Mouse (Mus musculus): ENCODE measurements around the gene Recql5. TPM values are rescaled to one million over a fixed set of nuclear protein-coding genes. Genes with fewer than 3 reads are reported as not detected.

The Recql5 gene
- polyA plus RNA-seq, 1 experiment from 2014 or later: 11.1 TPM

GRCm38 (mm10) chr11:115911134-115911561 lies 22.1 kb downstream of the Recql5 start:
- Histone ChIP-seq H3K4me3 (replicated peaks; ENCODE audit: low read depth, low read length) (no peak overlapping the region), H3K9ac (ENCODE audit: low read depth, low read length) (no peak overlapping the region), H3K36me3 (ENCODE audit: insufficient read depth, low read length) (0 out of 2 replicates have a peak, but pooled peaks cover 11% of the 10 kb centered on the region), H3K9me3 (replicated peaks; ENCODE audit: low read length) (no peaks in the 10 kb centered on the region), H3K4me1 (replicated peaks; ENCODE audit: insufficient read depth, low read length) (peaks cover 6% of the 10 kb centered on the region), H3K27ac (peak overlapping the region; percentile 85), H3K4me2 (ENCODE audit: low read length) (no peak overlapping the region), H3K27me3 (ENCODE audit: insufficient read depth, low read length) (no peaks in the 10 kb centered on the region)
- WGBS: 81% methylated on average over 5 of the region's 5 CpGs
- no peak for ATAC-seq (replicated peaks; ENCODE audit: low FRiP score, low read depth)
- DNase-seq (ENCODE audit: low spot score): no peak
- no peak for TF ChIP-seq CTCF (IDR thresholded peaks at IDR 0.05; ENCODE audit: low read depth)

- peaks cover 46% of the 10 kb centered on the region for H3K4me1 ChIP-seq (replicated peaks; ENCODE audit: insufficient read depth, low read length)
- DNase-seq (ENCODE audit: low spot score) (no peak), ATAC-seq (replicated peaks; ENCODE audit: low FRiP score, low read depth) (no peak)
- 83% methylated on average over 5 of the region's 5 CpGs for WGBS
- no peak overlapping the region for H3K4me3 ChIP-seq (replicated peaks; ENCODE audit: low read depth, low read length)
- no peaks in the 10 kb centered on the region for H3K27me3 ChIP-seq (ENCODE audit: insufficient read depth, low read length)
- H3K36me3 ChIP-seq (ENCODE audit: insufficient read depth, low read length): no peaks in the 10 kb centered on the region
- H3K27ac ChIP-seq: peak overlapping the region; percentile 83
- H3K4me2 ChIP-seq (ENCODE audit: low read length): no peak overlapping the region
- TF ChIP-seq CTCF (IDR thresholded peaks at IDR 0.05; ENCODE audit: low read depth): no peak
- no peaks in the 10 kb centered on the region for H3K9me3 ChIP-seq (replicated peaks; ENCODE audit: low read length)
- no peak overlapping the region for H3K9ac ChIP-seq (ENCODE audit: low read depth, low read length)
Observed at GRCm38 (mm10) chr11:115906521-115906920, 26.8 kb downstream of the Recql5 start.

- peak overlapping the region; percentile 45; the same call in 1 of the 2 replicates for H3K9ac ChIP-seq (ENCODE audit: low read depth, low read length)
Observed at GRCm38 (mm10) chr11:115906116-115906515, 27.2 kb downstream of the Recql5 start.

DNA sequence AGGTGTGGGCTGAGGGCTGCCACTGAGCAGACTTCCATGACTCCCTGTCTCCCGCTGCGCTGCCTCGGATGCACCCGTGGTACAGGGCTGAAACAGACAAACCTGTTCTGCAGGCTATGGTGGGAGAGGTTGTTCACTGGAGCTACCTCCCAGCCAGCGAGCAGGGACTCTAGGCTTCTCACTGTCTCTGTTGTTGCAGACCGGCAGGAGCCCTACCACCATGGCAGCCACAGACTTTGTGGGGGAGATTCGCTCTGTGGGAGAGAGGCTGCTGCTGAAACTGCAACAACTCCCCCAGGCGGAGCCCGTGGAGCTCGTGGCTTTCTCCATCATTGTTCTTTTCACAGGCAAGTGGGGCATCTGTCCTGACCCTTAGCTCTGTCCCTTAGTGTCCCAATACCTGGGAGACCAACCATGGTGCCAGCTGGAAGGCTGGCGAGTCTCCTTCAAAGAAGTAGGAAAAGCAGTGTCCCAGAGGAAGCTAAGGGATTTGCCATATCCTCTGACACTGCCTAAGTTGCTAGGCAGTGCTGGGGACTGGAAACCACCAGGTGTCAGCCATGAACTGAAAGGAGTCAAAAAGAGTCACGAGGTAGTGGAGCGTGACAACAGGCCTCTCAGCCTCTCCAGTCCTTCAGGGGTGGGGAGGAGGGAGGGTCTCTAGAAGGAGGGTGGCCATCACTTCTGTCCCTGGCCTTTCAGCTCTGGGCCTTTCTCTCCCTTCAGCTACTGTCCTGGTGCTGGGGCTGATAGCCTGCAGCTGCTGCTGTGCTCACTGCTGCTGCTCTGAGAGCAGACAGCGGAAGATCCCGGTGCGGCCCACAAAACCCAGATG lies 28.1 kb downstream of the Recql5 start:
- no peaks in the 10 kb centered on the region for H3K9me3 ChIP-seq (replicated peaks; ENCODE audit: low read length)
- no peaks in the 10 kb centered on the region for H3K36me3 ChIP-seq (ENCODE audit: insufficient read depth, low read length)
- DNase-seq (ENCODE audit: low spot score): peak; percentile 71
- H3K4me1 ChIP-seq (replicated peaks; ENCODE audit: insufficient read depth, low read length): peaks cover 57% of the 10 kb centered on the region
- H3K27ac ChIP-seq: peak overlapping the region; percentile 83
- peak overlapping the region; percentile 45; the same call in 1 of the 2 replicates for H3K9ac ChIP-seq (ENCODE audit: low read depth, low read length)
- peak; percentile 42; the same call in 1 of the 2 replicates for TF ChIP-seq CTCF (IDR thresholded peaks at IDR 0.05; ENCODE audit: low read depth)
- peak overlapping the region; percentile 21; the same call in 1 of the 2 replicates for H3K4me2 ChIP-seq (ENCODE audit: low read length)
- no peaks in the 10 kb centered on the region for H3K27me3 ChIP-seq (ENCODE audit: insufficient read depth, low read length)
- H3K4me3 ChIP-seq (replicated peaks; ENCODE audit: low read depth, low read length): no peak overlapping the region
- ATAC-seq (replicated peaks; ENCODE audit: low FRiP score, low read depth): peak; percentile 38; the same call in 1 of the 2 replicates
- WGBS: 40% methylated on average over 16 of the region's 16 CpGs

More at GRCm38 (mm10) chr11:115906116-115906515, 27.2 kb downstream of the Recql5 start:
- Histone ChIP-seq H3K27ac (peak overlapping the region; percentile 83), H3K27me3 (ENCODE audit: insufficient read depth, low read length) (no peaks in the 10 kb centered on the region), H3K4me1 (replicated peaks; ENCODE audit: insufficient read depth, low read length) (peaks cover 50% of the 10 kb centered on the region), H3K9me3 (replicated peaks; ENCODE audit: low read length) (no peaks in the 10 kb centered on the region), H3K4me3 (replicated peaks; ENCODE audit: low read depth, low read length) (no peak overlapping the region), H3K36me3 (ENCODE audit: insufficient read depth, low read length) (no peaks in the 10 kb centered on the region), H3K4me2 (ENCODE audit: low read length) (no peak overlapping the region)
- DNase-seq (ENCODE audit: low spot score): no peak
- no peak for ATAC-seq (replicated peaks; ENCODE audit: low FRiP score, low read depth)
- TF ChIP-seq CTCF (IDR thresholded peaks at IDR 0.05; ENCODE audit: low read depth): no peak
- WGBS: 53% methylated on average over 3 of the region's 3 CpGs

DNA sequence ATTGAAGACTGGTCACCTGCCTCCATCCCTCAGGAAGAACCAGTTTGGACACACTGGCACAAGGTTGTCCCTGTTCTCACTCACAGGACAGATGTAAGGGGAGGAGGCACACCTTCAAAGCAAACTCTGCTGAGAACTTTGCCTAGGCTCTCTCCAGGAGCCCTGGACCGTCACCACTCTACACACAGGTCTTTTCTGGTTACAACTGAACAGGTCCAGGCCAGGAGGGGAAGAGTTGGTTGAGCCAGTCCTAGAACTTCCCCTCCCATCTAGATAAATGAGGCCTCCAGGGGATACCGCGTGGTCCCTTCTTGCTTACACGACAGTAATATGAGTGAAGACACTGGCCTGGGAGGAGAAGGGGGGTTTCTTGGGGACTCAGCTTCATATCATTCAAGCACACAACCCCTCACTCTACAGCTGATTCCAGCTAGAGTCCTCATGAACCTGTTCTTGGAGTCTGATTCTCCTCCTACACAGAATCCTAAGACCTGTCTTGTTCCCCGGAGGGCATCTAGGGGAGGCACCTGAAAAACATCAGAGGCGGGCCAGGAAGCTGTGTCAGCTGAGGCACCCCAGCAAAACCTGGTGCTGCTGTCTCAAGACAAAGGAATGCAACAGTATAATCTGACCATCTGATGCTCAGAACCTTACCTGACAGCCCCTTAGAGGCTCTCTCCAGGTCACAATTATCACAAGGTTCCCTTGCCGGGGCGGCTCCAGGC lies 28.9 kb downstream of the Recql5 start:
- Histone ChIP-seq H3K9me3 (replicated peaks; ENCODE audit: low read length) (no peaks in the 10 kb centered on the region), H3K4me1 (replicated peaks; ENCODE audit: insufficient read depth, low read length) (peaks cover 62% of the 10 kb centered on the region), H3K27me3 (ENCODE audit: insufficient read depth, low read length) (no peaks in the 10 kb centered on the region), H3K27ac (peak overlapping the region; percentile 83), H3K36me3 (ENCODE audit: insufficient read depth, low read length) (no peaks in the 10 kb centered on the region), H3K4me2 (ENCODE audit: low read length) (peak overlapping the region; percentile 21; the same call in 1 of the 2 replicates), H3K4me3 (replicated peaks; ENCODE audit: low read depth, low read length) (no peak overlapping the region), H3K9ac (ENCODE audit: low read depth, low read length) (no peak overlapping the region; the same call in 1 of the 2 replicates)
- ATAC-seq (replicated peaks; ENCODE audit: low FRiP score, low read depth) (0 out of 2 replicates have a peak, but pooled peaks have one; percentile 7), DNase-seq (ENCODE audit: low spot score) (no peak)
- TF ChIP-seq CTCF (IDR thresholded peaks at IDR 0.05; ENCODE audit: low read depth): no peak
- 59% methylated on average over 8 of the region's 8 CpGs for WGBS

Measured in kidney, postnatal 0 days (tissue).